Mouse (Mus musculus): ENCODE measurements at regions not wholly inside any gene's neighbourhood (a gene's known extent, or its start where the extent isn't known, plus 50 kb on each side); places are given as distances from the start of the nearest gene placed in this dataset.

DNA sequence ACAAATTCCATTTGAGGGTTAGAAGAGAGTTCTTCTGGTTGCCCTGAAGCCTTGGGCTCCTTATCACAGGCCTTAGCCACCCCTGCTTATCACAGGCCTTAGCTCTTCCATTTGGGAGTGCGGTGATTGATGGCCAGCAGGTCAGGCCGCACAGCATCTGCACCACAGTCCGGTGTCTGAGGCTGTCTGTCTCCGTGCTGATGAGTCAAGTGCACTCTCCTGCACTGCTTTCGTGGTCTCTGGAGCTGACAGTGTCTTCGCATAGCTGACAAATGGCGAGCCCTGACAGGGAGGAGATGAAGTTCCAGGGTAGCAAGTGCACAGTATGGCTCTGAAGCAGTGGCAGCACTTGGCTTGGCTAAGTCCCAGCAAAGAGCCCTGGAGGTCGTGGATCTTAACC is 95.7 kb upstream of the Slc44a1 start:
- TF ChIP-seq CTCF (IDR thresholded peaks at IDR 0.05), result no peak
- TF ChIP-seq POLR2A (IDR thresholded peaks at IDR 0.05; ENCODE audit: insufficient read depth, low read depth, low read length), result no peak
- no peak for TF ChIP-seq EP300 (IDR thresholded peaks at IDR 0.05; ENCODE audit: insufficient read depth, low read depth, low read length)

Data from heart, adult 2 months (tissue).